Mouse (Mus musculus) right cerebral cortex, postnatal 25 days (tissue): ENCODE results near the gene Rnf141.

Experiments used
- DNase-seq: peaks from one replicate; pipeline ENCODE4 v3.0.0; 2022

Rnf141 gene

GRCm38 (mm10) chr7:110792834-110793233 is 51.4 kb downstream of the Rnf141 start:
- DNase-seq, result no peak

GRCm38 (mm10) chr7:110792201-110792600 is 52.1 kb downstream of the Rnf141 start:
- DNase-seq, result no peak

GRCm38 (mm10) chr7:110790878-110791277 is 53.4 kb downstream of the Rnf141 start:
- no peak for DNase-seq

GRCm38 (mm10) chr7:110787310-110787709 is 56.9 kb downstream of the Rnf141 start:
- DNase-seq, result no peak

- no peak for DNase-seq
Observed at GRCm38 (mm10) chr7:110785741-110786146, 58.5 kb downstream of the Rnf141 start.

GRCm38 (mm10) chr7:110784965-110785364 is 59.3 kb downstream of the Rnf141 start:
- no peak for DNase-seq

GRCm38 (mm10) chr7:110782845-110783478 is 61.3 kb downstream of the Rnf141 start:
- DNase-seq, result no peak

GRCm38 (mm10) chr7:110782135-110782534 is 62.1 kb downstream of the Rnf141 start:
- no peak for DNase-seq

- peak; percentile 63 for DNase-seq
Observed at GRCm38 (mm10) chr7:110781231-110781711, 63.0 kb downstream of the Rnf141 start.

- no peak for DNase-seq
Observed at GRCm38 (mm10) chr7:110780520-110780919, 63.7 kb downstream of the Rnf141 start.

GRCm38 (mm10) chr7:110779605-110780111 is 64.6 kb downstream of the Rnf141 start:
- DNase-seq, result no peak

- no peak for DNase-seq
Observed at GRCm38 (mm10) chr7:110778933-110779332, 65.3 kb downstream of the Rnf141 start.

GRCm38 (mm10) chr7:110777146-110778001 is 66.9 kb downstream of the Rnf141 start:
- no peak for DNase-seq

GRCm38 (mm10) chr7:110774674-110775073 is 69.6 kb downstream of the Rnf141 start:
- DNase-seq, result no peak

- no peak for DNase-seq
Observed at GRCm38 (mm10) chr7:110774077-110774476, 70.2 kb downstream of the Rnf141 start.

- DNase-seq, result peak; percentile 43
Observed at GRCm38 (mm10) chr7:110773204-110774002, 70.9 kb downstream of the Rnf141 start.

- no peak for DNase-seq
Observed at GRCm38 (mm10) chr7:110772343-110772742, 71.9 kb downstream of the Rnf141 start.

GRCm38 (mm10) chr7:110770949-110771348 is 73.3 kb downstream of the Rnf141 start:
- no peak for DNase-seq

- DNase-seq, result no peak
Observed at GRCm38 (mm10) chr7:110769094-110769493, 75.2 kb downstream of the Rnf141 start.

- peak; percentile 71 for DNase-seq
Observed at GRCm38 (mm10) chr7:110768451-110769064, 75.7 kb downstream of the Rnf141 start.

- DNase-seq, result no peak
Observed at GRCm38 (mm10) chr7:110768001-110768400, 76.3 kb downstream of the Rnf141 start, which contains the start of gene Ampd3. Gene Ampd3 (plus strand): TSS chr7:110768206.

- DNase-seq, result no peak
Observed at GRCm38 (mm10) chr7:110762605-110763180, 81.6 kb downstream of the Rnf141 start.
